Mouse (Mus musculus): ENCODE measurements around the gene Dtnb.

- no peak for TF ChIP-seq CTCF (IDR thresholded peaks at IDR 0.05; ENCODE audit: borderline replicate concordance, control insufficient read depth, extremely low read depth, insufficient read depth, low read length, poor library complexity)
- TF ChIP-seq POLR2A (IDR thresholded peaks at IDR 0.05; ENCODE audit: control insufficient read depth, extremely low read depth, insufficient read depth, low read length, poor library complexity): no peak
These were observed 167.8 kb downstream of the Dtnb start for GRCm38 (mm10) chr12:3739749-3740704.
